Mouse (Mus musculus): ENCODE data around the gene Use1. TPM values are rescaled to one million over a fixed set of nuclear protein-coding genes. Genes with fewer than 3 reads are reported as not detected.

The Use1 gene
- polyA plus RNA-seq, 1 experiment from 2014 or later, result 95.4 TPM

DNA sequence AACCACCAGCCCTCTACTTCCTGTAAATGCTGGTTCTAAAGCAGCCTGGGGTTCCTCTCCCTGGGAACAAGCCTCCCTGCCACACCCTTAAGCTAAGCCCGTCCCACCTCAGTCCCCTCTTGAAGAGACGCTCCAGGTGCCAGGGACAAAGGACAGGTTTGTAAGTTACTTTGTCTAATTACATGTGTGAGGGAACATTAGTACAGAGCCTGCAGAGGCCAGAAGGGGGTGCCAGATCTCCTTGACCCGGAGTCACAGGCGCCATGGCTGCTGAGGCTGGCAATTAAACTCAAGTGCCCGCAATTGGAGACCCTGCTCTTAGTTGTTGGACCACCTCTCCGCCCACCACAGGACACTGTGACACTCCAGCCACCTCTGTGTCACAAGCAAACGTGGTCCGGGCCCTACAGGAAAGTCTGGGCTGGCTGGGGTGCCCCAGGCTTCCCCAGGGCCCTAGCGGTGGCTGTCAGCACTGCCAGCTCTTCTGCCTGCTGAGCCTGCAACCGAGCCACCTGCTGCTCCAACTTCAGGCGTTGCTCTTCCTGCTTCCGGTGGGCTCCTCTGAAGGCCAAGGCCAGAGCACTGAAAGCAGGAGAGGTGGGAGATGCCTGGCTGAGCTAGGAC lies 18.7 kb downstream of the Use1 start:
- ATAC-seq (ENCODE audit: insufficient number of reproducible peaks, insufficient read depth, low FRiP score, low read depth), result no peak
- H3K9ac ChIP-seq (ENCODE audit: low read length), result no peak overlapping the region
- H3K9me3 ChIP-seq (ENCODE audit: control insufficient read depth, low read length), result no peaks in the 10 kb centered on the region
- no peak overlapping the region for H3K27ac ChIP-seq (replicated peaks in 1 of 2; ENCODE audit: control insufficient read depth in 1 of 2, insufficient read depth in 1 of 2, low read depth in 2 of 2, low read length in 2 of 2)
- 68% methylated on average over 12 of the region's 12 CpGs for WGBS
- H3K4me3 ChIP-seq (ENCODE audit: control insufficient read depth in 1 of 2, insufficient read depth in 1 of 2, low read depth in 1 of 2, low read length in 2 of 2), result no peak overlapping the region
- no peaks in the 10 kb centered on the region for H3K27me3 ChIP-seq (ENCODE audit: control insufficient read depth, insufficient read depth, low read length)
- H3K4me2 ChIP-seq (ENCODE audit: low read length), result no peak overlapping the region
- peaks cover 0 to 13% of the 10 kb centered on the region in 2 experiments; a peak in 3 of 4 replicates for H3K4me1 ChIP-seq (ENCODE audit: control insufficient read depth in 2 of 2, insufficient read depth in 2 of 2, low read length in 2 of 2)
- no peaks in the 10 kb centered on the region for H3K36me3 ChIP-seq (ENCODE audit: control insufficient read depth, insufficient read depth, low read length)

DNA sequence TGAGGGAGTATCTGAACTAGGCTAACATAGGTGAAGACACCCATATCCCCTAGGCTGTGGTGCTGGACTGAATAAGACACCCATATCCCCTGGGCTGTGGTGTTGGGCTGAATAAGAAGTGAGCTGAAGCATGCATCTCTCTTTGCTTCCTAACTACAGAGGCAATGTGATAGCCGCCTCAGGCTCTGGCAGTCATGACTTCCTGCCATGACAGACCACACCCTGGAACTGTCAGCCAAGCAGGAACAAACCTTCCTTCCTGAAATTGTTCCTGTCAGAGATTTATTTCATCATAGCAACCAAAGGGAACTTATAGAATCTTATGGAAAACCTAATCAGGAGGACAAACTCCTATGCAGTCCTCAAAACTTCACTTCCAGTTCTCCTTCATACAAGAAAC lies 21.6 kb downstream of the Use1 start:
- no peak overlapping the region for H3K27ac ChIP-seq (replicated peaks in 1 of 2; ENCODE audit: control insufficient read depth in 1 of 2, insufficient read depth in 1 of 2, low read depth in 2 of 2, low read length in 2 of 2)
- no peak overlapping the region for H3K4me2 ChIP-seq (ENCODE audit: low read length)
- H3K9ac ChIP-seq (ENCODE audit: low read length), result no peak overlapping the region
- H3K9me3 ChIP-seq (ENCODE audit: control insufficient read depth, low read length), result no peaks in the 10 kb centered on the region
- ATAC-seq (ENCODE audit: insufficient number of reproducible peaks, insufficient read depth, low FRiP score, low read depth), result no peak
- no peak overlapping the region for H3K4me3 ChIP-seq (ENCODE audit: control insufficient read depth in 1 of 2, insufficient read depth in 1 of 2, low read depth in 1 of 2, low read length in 2 of 2)
- peaks cover 0 to 3% of the 10 kb centered on the region in 2 experiments; a peak in 3 of 4 replicates for H3K4me1 ChIP-seq (ENCODE audit: control insufficient read depth in 2 of 2, insufficient read depth in 2 of 2, low read length in 2 of 2)
- WGBS, result 36% methylated on average over 1 of the region's 1 CpGs
- no peaks in the 10 kb centered on the region for H3K27me3 ChIP-seq (ENCODE audit: control insufficient read depth, insufficient read depth, low read length)
- H3K36me3 ChIP-seq (ENCODE audit: control insufficient read depth, insufficient read depth, low read length), result no peaks in the 10 kb centered on the region

GRCm38 (mm10) chr8:71391696-71392095 lies 25.0 kb downstream of the Use1 start:
- Histone ChIP-seq H3K27me3 (ENCODE audit: control insufficient read depth, insufficient read depth, low read length) (no peaks in the 10 kb centered on the region), H3K27ac (replicated peaks in 1 of 2; ENCODE audit: control insufficient read depth in 1 of 2, insufficient read depth in 1 of 2, low read depth in 2 of 2, low read length in 2 of 2) (no peak overlapping the region), H3K4me2 (ENCODE audit: low read length) (no peak overlapping the region), H3K4me1 (ENCODE audit: control insufficient read depth in 2 of 2, insufficient read depth in 2 of 2, low read length in 2 of 2) (peaks cover 5 to 7% of the 10 kb centered on the region in 2 experiments; a peak in 2 of 4 replicates), H3K4me3 (ENCODE audit: control insufficient read depth in 1 of 2, insufficient read depth in 1 of 2, low read depth in 1 of 2, low read length in 2 of 2) (no peak overlapping the region), H3K9me3 (ENCODE audit: control insufficient read depth, low read length) (no peaks in the 10 kb centered on the region), H3K9ac (ENCODE audit: low read length) (no peak overlapping the region), H3K36me3 (ENCODE audit: control insufficient read depth, insufficient read depth, low read length) (no peaks in the 10 kb centered on the region)
- no peak for ATAC-seq (ENCODE audit: insufficient number of reproducible peaks, insufficient read depth, low FRiP score, low read depth)
- 80% methylated on average over 2 of the region's 2 CpGs for WGBS

GRCm38 (mm10) chr8:71392391-71392790 lies 25.7 kb downstream of the Use1 start:
- H3K4me3 ChIP-seq (ENCODE audit: control insufficient read depth in 1 of 2, insufficient read depth in 1 of 2, low read depth in 1 of 2, low read length in 2 of 2), result no peak overlapping the region
- 71% methylated on average over 5 of the region's 5 CpGs for WGBS
- no peak for ATAC-seq (ENCODE audit: insufficient number of reproducible peaks, insufficient read depth, low FRiP score, low read depth)

DNA sequence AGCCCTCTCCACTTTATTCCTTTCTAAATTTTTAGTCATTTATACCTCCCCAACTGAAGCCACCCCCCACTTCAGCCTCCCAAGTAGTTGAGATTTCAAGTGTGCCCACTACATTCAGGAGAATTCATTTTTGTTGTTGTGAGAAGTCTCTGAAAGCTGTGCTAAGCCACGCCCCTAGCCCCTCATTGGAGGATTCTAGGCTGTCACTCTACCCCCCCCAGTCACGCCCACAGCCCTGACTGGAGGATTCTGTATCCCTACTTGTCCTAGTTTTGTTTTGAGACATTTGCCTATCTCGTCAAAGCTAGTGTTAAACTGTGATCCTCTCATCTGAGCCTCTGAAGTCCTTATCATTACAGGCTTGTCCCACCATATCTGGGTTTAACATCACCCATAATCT lies 26.2 kb downstream of the Use1 start:
- Histone ChIP-seq H3K27ac (replicated peaks in 1 of 2; ENCODE audit: control insufficient read depth in 1 of 2, insufficient read depth in 1 of 2, low read depth in 2 of 2, low read length in 2 of 2) (no peak overlapping the region), H3K4me1 (ENCODE audit: control insufficient read depth in 2 of 2, insufficient read depth in 2 of 2, low read length in 2 of 2) (peaks cover 10 to 12% of the 10 kb centered on the region in 2 experiments), H3K27me3 (ENCODE audit: control insufficient read depth, insufficient read depth, low read length) (no peaks in the 10 kb centered on the region), H3K4me2 (ENCODE audit: low read length) (peak overlapping the region; percentile 25), H3K9ac (ENCODE audit: low read length) (no peak overlapping the region), H3K36me3 (ENCODE audit: control insufficient read depth, insufficient read depth, low read length) (peaks cover 2% of the 10 kb centered on the region; the same call in 1 of the 2 replicates), H3K4me3 (ENCODE audit: control insufficient read depth in 1 of 2, insufficient read depth in 1 of 2, low read depth in 1 of 2, low read length in 2 of 2) (no peak overlapping the region; a peak in 1 of 4 replicates), H3K9me3 (ENCODE audit: control insufficient read depth, low read length) (no peaks in the 10 kb centered on the region)
- no peak for ATAC-seq (ENCODE audit: insufficient number of reproducible peaks, insufficient read depth, low FRiP score, low read depth)
- WGBS, result 6% methylated on average over 3 of the region's 3 CpGs

More at GRCm38 (mm10) chr8:71392391-71392790, 25.7 kb downstream of the Use1 start:
- no peak overlapping the region for H3K4me2 ChIP-seq (ENCODE audit: low read length)
- no peaks in the 10 kb centered on the region for H3K27me3 ChIP-seq (ENCODE audit: control insufficient read depth, insufficient read depth, low read length)
- no peaks in the 10 kb centered on the region for H3K9me3 ChIP-seq (ENCODE audit: control insufficient read depth, low read length)
- H3K36me3 ChIP-seq (ENCODE audit: control insufficient read depth, insufficient read depth, low read length), result no peaks in the 10 kb centered on the region
- H3K9ac ChIP-seq (ENCODE audit: low read length), result no peak overlapping the region
- peaks cover 8% of the 10 kb centered on the region in 2 experiments for H3K4me1 ChIP-seq (ENCODE audit: control insufficient read depth in 2 of 2, insufficient read depth in 2 of 2, low read length in 2 of 2)
- no peak overlapping the region for H3K27ac ChIP-seq (replicated peaks in 1 of 2; ENCODE audit: control insufficient read depth in 1 of 2, insufficient read depth in 1 of 2, low read depth in 2 of 2, low read length in 2 of 2)

DNA sequence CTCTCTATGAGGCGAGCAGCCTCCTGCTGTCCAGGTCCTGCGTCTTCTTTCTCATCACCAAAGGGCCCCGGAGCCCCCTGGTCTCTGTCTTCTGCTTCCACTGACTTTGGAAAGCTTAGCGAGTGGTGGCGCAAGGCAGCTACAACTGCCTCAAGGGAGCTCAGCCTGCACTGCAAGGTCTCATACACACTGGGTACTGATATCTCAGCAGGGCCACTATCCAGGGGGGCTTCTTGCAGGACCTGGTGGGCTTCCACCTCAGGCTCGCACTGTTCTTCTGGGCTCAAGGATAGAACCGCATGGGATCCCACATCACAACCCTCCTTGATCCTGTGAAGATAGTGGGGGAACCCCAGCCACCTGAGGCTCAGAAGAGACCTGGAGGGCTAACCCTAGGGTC lies 27.8 kb downstream of the Use1 start:
- Histone ChIP-seq H3K27me3 (ENCODE audit: control insufficient read depth, insufficient read depth, low read length) (no peaks in the 10 kb centered on the region), H3K27ac (replicated peaks in 1 of 2; ENCODE audit: control insufficient read depth in 1 of 2, insufficient read depth in 1 of 2, low read depth in 2 of 2, low read length in 2 of 2) (no peak overlapping the region), H3K9me3 (ENCODE audit: control insufficient read depth, low read length) (no peaks in the 10 kb centered on the region), H3K4me2 (ENCODE audit: low read length) (peak overlapping the region; percentile 87), H3K9ac (ENCODE audit: low read length) (peak overlapping the region; percentile 46; the same call in 1 of the 2 replicates), H3K4me3 (ENCODE audit: control insufficient read depth in 1 of 2, insufficient read depth in 1 of 2, low read depth in 1 of 2, low read length in 2 of 2) (peak overlapping the region; percentile 12 to 15; a peak in 3 of 4 replicates), H3K36me3 (ENCODE audit: control insufficient read depth, insufficient read depth, low read length) (peaks cover 16% of the 10 kb centered on the region), H3K4me1 (ENCODE audit: control insufficient read depth in 2 of 2, insufficient read depth in 2 of 2, low read length in 2 of 2) (peaks cover 10 to 12% of the 10 kb centered on the region in 2 experiments)
- ATAC-seq (ENCODE audit: insufficient number of reproducible peaks, insufficient read depth, low FRiP score, low read depth), result no peak
- WGBS, result 71% methylated on average over 7 of the region's 7 CpGs

- H3K9ac ChIP-seq (ENCODE audit: low read length), result peak overlapping the region; percentile 46; the same call in 1 of the 2 replicates
- no peaks in the 10 kb centered on the region for H3K27me3 ChIP-seq (ENCODE audit: control insufficient read depth, insufficient read depth, low read length)
Observed at GRCm38 (mm10) chr8:71395071-71395470, 28.4 kb downstream of the Use1 start.

More at GRCm38 (mm10) chr8:71395071-71395470, 28.4 kb downstream of the Use1 start:
- Histone ChIP-seq H3K4me2 (ENCODE audit: low read length) (peak overlapping the region; percentile 87), H3K9me3 (ENCODE audit: control insufficient read depth, low read length) (no peaks in the 10 kb centered on the region), H3K36me3 (ENCODE audit: control insufficient read depth, insufficient read depth, low read length) (peaks cover 22% of the 10 kb centered on the region), H3K4me1 (ENCODE audit: control insufficient read depth in 2 of 2, insufficient read depth in 2 of 2, low read length in 2 of 2) (peaks cover 10 to 12% of the 10 kb centered on the region in 2 experiments), H3K27ac (replicated peaks in 1 of 2; ENCODE audit: control insufficient read depth in 1 of 2, insufficient read depth in 1 of 2, low read depth in 2 of 2, low read length in 2 of 2) (peak overlapping the region; percentile 65 to 86), H3K4me3 (ENCODE audit: control insufficient read depth in 1 of 2, insufficient read depth in 1 of 2, low read depth in 1 of 2, low read length in 2 of 2) (peak overlapping the region; percentile 12 to 15; a peak in 3 of 4 replicates)
- WGBS, result 70% methylated on average over 10 of the region's 10 CpGs
- no peak for ATAC-seq (ENCODE audit: insufficient number of reproducible peaks, insufficient read depth, low FRiP score, low read depth)
